Mouse (Mus musculus) erythroblast, embryonic 14.5 days (primary cell): ENCODE measurements around the gene Slc9b2.

ENCODE experiments used
- GATA1 ChIP-seq: IDR thresholded peaks from 2 replicates; pipeline ENCODE4 v1.6.1; 2012; ENCODE audit warnings: low read length, inconsistent platforms, mixed read lengths
- TAL1 ChIP-seq: IDR thresholded peaks from 3 replicates; pipeline ENCODE4 v1.6.1; 2012; ENCODE audit warnings: low read length, inconsistent platforms, mixed read lengths

DNA sequence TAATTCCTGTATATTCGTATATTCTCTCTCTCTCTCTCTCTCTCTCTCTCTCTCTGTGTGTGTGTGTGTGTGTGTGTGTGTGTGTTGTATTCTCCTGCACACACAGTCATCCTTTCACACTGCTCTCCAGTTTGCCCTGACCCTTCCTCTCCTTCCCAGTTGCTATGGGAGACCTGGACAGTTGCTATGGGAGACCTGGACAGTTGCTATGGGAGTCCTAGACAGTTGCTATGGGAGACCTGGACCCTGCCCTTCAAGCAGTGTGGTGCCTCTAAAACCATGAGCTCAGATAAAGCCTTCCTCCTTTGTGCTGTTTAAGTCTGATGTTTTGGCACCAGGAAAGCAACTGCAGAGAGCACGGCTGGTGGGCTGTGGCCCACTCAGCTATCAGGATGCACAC lies 6.2 kb downstream of the Slc9b2 start:
- no peak for TF ChIP-seq TAL1
- no peak for TF ChIP-seq GATA1
